Mouse (Mus musculus): Measurements from ENCODE around the gene Pcmt1.

Pcmt1 gene

DNA sequence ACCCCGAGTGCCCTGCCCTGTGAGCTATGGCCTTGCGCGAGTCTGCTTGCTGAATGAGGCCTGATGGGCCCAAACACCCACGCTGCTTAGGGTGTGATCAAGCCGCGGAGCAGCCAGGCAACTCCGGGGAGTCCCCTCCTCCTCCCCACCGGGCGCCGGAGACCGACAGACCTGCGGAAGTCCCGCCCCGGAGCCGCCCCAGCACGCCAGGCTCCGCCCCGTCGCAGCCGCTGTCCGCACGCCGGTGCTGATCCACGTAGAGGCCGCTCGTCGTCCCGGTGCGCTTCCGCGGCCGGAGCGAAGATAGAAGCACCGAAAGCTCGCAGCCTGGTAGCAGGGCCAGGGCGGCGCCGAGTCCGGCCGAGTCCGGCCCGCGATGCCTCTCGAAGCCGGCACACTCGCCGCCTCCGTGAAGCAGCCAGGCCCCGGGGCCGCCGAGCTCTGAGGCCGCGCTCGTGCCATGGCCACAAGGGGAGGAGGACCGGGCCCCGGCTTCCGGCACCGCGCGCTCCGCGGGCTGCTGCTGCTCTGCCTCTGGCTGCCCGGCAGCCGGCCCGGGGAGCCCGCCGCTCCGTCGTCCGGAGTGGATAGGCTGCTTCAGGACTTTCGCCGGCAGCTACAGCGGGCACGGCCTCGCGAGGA is 91.2 kb downstream of the Pcmt1 start, which contains the start of gene Lrp11:
TSS of gene Lrp11 (plus strand) at position 209 of the 642 bp plus-strand sequence.
- peak; percentile 96 for DNase-seq (ENCODE audit: low read depth, low spot score)

DNA sequence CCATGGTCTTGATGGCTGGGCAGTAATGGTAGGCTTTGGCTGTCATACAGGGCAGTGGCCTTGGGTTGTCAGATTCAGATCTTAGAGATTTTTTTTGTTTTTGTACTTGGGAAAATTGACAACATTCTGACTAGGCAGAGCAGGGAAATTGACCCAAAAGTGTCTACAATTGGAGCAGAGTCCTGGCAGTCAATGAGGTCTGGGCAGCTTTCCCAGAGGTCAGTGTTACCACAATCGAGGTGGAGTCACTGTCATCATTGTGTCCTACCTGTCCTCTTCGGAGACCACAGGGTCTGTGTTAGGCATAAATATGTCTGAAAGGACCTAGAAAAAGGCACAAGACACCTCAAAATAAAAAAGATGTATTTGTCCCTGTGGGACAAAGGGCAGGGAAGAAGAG is 94.2 kb downstream of the Pcmt1 start:
- no peak for DNase-seq (ENCODE audit: low read depth, low spot score)

DNA sequence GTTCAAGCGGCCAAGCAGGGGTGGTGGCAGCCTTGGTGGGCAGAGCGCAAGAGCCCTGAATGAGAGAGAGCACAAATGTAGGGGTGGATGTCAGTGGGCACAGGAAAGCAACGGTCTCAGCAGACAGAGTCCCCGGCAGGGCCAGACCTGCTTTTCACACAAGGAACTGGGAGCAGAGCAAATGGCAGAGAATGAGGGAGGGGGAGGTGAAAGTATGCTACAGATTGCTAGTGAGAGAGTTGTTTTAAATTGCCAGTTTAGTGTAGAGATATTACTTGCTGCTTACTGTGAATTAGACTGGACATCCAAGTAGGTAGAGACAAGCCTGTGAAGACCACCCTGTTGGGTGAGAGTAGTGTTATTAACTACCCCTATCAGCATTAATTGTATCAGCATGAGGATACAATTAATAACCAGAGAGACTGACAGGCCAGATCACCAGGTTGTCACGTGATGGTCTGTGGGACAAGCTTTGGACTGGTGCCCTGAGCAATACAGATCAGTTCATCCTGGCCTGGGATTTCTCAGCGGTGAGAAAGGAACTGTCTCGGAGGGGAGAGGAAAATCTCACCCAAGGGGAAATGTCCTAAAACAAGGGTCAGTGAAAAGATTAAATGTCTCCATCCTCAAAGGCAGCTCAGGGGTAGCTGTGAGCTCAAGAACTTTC is 97.9 kb downstream of the Pcmt1 start:
- no peak for DNase-seq (ENCODE audit: low read depth, low spot score)

DNA sequence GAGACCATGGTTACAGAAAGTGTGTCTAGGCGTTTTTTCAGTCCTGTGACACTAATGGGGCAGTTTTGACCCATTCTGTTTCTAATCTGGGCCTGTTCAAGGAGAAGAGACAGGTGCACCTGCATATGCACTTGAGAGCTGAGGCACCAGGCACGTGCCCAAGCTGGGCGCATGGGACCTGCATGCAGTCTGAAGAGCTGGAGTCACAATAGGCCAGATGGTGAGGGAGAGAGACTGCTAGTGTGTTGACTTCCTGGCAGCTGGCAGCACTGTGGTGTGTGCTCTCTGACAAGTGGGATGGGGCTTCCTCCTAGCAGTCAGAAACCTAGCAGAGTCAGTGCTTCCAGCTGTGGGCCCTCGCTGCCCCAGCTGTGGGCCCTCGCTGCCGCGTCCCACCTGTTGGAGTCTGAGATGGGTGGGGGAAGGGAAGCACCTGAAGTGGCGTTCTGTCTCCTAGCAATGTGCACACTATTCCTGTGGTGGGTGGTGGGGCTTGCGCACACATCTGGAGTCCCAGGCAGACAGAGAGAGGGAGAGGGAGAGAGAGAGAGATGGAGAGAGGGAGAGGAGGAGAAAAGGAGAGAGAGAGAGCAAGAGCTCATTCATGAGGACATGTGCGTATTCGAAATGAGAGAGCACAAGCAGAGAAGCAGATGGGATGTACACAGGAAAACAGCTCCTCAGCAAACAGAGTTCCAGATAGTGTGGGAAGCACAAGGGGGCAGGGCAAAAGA is 98.6 kb downstream of the Pcmt1 start:
- no peak for DNase-seq (ENCODE audit: low read depth, low spot score)

DNA sequence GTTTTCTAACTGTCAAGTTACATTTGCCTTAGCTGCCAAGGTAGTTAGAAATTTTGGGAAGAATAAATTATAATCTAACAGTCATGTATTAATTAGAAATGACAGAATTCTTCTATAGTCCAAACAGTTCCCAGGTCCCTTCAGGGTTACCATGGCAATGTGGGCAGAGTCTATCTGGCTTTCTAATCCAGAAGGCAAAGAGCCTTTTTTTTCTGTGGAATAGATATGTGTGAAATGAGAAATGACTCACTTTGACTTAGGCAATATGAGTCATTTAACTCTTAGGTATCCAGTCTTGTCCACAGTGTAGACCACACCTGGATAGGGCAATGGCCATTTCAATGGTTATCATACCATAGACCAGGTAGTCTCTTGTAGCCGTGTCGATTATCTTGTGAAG is 99.5 kb downstream of the Pcmt1 start:
- no peak for DNase-seq (ENCODE audit: low read depth, low spot score)
